Mouse (Mus musculus) heart, adult 2 months (tissue): Measurements from ENCODE around the gene 3110082I17Rik.

Source experiments
- EP300 ChIP-seq: fragments of 200-500 bp; IDR thresholded peaks from 2 replicates; pipeline ENCODE4 v1.6.1; 2011; ENCODE audit warnings: low read depth, low read length, control low read depth; ENCODE audit not compliant: insufficient read depth
- POLR2A ChIP-seq: fragments of 200-500 bp; IDR thresholded peaks from 2 replicates; pipeline ENCODE4 v1.6.1; 2011; ENCODE audit warnings: mild to moderate bottlenecking, low read depth, low read length, control low read depth; ENCODE audit not compliant: insufficient read depth

- TF ChIP-seq EP300 (no peak), POLR2A (no peak)
These were observed 5.2 kb downstream of the 3110082I17Rik start for GRCm38 (mm10) chr5:139455166-139455565.
